Mouse (Mus musculus) ES-Bruce4 (cell line): Measurements from ENCODE around the gene Ctsd.

Experiments used
- CTCF ChIP-seq: IDR thresholded peaks from one replicate; pipeline ENCODE4 v1.8.1; 2011; ENCODE audit warnings: low read depth, low read length
- EP300 ChIP-seq: IDR thresholded peaks from 2 replicates; pipeline ENCODE4 v1.6.1; 2011; ENCODE audit warnings: low read depth, low read length; ENCODE audit not compliant: insufficient read depth
- POLR2A ChIP-seq: IDR thresholded peaks from one replicate; pipeline ENCODE4 v1.8.1; 2011; ENCODE audit warnings: low read length; ENCODE audit not compliant: insufficient read depth

DNA sequence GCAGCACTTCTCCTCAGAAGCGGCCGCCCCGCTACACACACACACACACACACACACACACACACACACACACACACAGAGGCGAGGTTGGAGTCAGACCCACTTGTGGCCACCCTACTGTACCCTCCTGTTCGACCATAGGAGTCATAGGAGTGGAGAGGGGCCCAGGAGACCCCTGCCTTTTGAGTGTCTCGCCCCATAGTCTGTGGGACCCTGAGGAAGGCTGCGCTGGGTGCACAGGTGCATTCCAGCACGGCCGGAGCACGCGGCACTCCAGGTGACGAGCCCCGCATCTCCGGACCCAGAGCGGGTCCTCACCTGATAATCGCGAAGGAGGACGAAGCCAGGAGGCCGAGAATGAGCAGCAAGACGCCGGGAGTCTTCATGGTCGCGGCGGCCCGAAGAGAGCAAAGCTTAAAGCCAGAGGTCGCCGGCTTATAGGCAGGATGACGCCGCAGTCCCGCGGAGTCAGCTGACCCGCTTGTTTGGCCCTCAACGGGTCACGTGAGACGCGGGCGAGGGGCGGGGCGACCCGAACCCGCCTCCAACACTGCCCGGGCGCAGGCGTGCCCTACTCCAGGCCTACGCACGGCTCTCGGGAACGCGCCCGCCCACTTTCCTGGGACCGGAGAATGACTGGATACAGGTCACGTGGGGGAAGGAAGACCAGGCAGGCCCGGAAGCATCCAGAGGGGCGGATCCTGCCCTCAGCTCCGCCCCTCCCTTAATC is at the start of gene Ctsd:
- TF ChIP-seq POLR2A (no peak), CTCF (no peak), EP300 (no peak)
